Mouse (Mus musculus): ENCODE measurements around the gene Txlnb. TPM values are rescaled to one million over a fixed set of nuclear protein-coding genes. Genes with fewer than 3 reads are reported as not detected.
"Not testable (repeated sequence)": the region's sequence is repeated elsewhere in the genome, so short reads cannot be mapped to it uniquely, and the experiment has no call there.

Txlnb gene
- polyA plus RNA-seq, 1 experiment from 2014 or later = 1.7 TPM

DNA sequence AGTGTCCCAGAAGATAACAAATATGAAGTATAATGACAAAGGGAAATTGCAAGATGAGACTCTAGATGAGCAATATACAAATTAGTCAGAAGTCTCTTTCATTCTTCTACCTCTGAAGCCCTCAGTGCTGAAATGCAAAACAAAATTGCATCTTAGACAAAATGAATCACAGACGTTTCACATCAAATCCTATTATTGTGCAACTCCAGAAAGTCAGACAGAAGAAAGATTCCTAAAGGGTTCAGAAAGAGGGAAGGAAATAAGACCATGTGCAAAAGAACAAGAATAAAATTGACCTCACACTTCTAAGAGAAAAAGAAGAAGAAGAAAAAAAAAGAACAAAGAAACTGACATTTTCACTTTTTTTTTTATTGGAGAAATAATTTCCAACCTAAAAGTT is 8.1 kb upstream of the Txlnb start:
- no peak for ATAC-seq (ENCODE audit: low FRiP score, low read depth)
- Histone ChIP-seq H3K4me2 (no peak overlapping the region), H3K36me3 (no peaks in the 10 kb centered on the region), H3K9ac (no peak overlapping the region), H3K27ac (replicated peaks) (no peak overlapping the region), H3K4me3 (no peak overlapping the region), H3K9me3 (no peaks in the 10 kb centered on the region), H3K4me1 (replicated peaks) (no peaks in the 10 kb centered on the region), H3K27me3 (no peaks in the 10 kb centered on the region)
- WGBS = 77% methylated on average over 1 of the region's 1 CpGs

DNA sequence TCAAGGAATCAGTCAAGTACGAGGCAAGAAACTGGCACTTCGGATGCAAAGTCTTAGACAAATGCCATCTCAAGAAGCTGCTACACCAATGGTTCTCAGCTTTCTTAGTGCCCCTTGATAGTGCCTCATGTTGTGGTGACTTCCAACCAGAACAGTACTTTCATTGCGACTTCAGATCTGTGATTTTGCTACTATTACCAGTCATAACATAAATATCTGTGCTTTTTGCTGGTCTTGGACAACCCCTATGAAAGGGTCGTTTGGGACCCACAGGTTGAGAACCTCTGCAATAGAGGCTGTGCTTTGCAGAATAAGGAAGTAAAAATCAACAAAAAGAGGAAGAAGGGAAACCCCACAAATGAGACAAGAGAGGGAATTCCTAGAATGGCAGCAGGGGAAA is 7.7 kb upstream of the Txlnb start:
- H3K27me3 ChIP-seq = no peaks in the 10 kb centered on the region
- H3K27ac ChIP-seq (replicated peaks) = no peak overlapping the region
- no peak for ATAC-seq (ENCODE audit: low FRiP score, low read depth)
- no peak overlapping the region for H3K4me2 ChIP-seq
- H3K9me3 ChIP-seq = no peaks in the 10 kb centered on the region
- H3K4me1 ChIP-seq (replicated peaks) = no peaks in the 10 kb centered on the region
- no peak overlapping the region for H3K4me3 ChIP-seq
- no peaks in the 10 kb centered on the region for H3K36me3 ChIP-seq
- no peak overlapping the region for H3K9ac ChIP-seq
- WGBS = 89% methylated on average over 4 of the region's 4 CpGs

DNA sequence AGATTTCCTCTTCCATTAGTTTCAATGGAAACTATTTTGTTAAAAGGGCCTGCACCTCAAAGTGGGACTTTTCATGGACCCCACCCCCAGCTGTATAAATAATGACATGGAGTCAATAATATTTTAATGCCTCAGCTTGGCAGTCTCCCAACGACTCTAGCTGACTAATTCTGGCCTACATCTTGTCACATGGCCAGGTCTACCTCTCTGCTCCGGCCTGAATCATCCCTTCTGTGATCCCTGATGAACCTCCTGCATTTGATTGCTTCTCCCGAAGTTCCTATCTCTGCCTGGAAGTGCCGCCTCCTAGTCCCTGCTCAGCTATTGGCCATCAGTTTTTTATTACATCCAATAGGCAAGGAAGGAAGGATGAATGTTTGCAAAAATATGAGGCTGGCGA is 2.1 kb upstream of the Txlnb start:
- Histone ChIP-seq H3K9me3 (no peaks in the 10 kb centered on the region), H3K4me2 (no peak overlapping the region), H3K36me3 (no peaks in the 10 kb centered on the region), H3K4me3 (no peak overlapping the region), H3K4me1 (replicated peaks) (peaks cover 11% of the 10 kb centered on the region; the same call in 1 of the 2 replicates), H3K27ac (replicated peaks) (no peak overlapping the region), H3K27me3 (no peaks in the 10 kb centered on the region), H3K9ac (no peak overlapping the region)
- WGBS = 81% methylated on average over 5 of the region's 5 CpGs
- ATAC-seq (ENCODE audit: low FRiP score, low read depth) = no peak

DNA sequence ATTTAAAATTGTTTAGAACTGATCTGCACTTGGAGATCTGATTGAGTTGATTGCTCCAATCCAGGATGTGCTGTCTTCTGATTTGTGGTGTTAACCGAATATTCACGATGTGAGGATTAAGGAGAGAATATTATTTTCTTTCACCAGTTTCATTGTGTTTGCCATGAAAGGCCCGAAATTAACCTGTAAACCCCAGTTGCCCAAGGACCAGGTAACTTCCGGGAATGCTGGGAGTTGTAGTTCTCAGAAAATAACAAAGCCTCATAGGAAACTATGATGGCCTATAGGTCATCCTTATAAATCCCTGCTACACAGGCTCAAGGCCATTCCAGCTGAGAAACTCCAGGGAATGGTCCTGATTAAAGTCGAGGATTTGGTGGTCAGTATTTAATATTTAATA is 1.6 kb upstream of the Txlnb start:
- no peak overlapping the region for H3K4me3 ChIP-seq
- peaks cover 11% of the 10 kb centered on the region; the same call in 1 of the 2 replicates for H3K4me1 ChIP-seq (replicated peaks)
- no peak overlapping the region for H3K9ac ChIP-seq
- no peaks in the 10 kb centered on the region for H3K9me3 ChIP-seq
- no peaks in the 10 kb centered on the region for H3K36me3 ChIP-seq
- ATAC-seq (ENCODE audit: low FRiP score, low read depth) = no peak
- no peak overlapping the region for H3K27ac ChIP-seq (replicated peaks)
- 87% methylated on average over 5 of the region's 5 CpGs for whole genome bisulfite sequencing
- no peaks in the 10 kb centered on the region for H3K27me3 ChIP-seq
- no peak overlapping the region for H3K4me2 ChIP-seq

DNA sequence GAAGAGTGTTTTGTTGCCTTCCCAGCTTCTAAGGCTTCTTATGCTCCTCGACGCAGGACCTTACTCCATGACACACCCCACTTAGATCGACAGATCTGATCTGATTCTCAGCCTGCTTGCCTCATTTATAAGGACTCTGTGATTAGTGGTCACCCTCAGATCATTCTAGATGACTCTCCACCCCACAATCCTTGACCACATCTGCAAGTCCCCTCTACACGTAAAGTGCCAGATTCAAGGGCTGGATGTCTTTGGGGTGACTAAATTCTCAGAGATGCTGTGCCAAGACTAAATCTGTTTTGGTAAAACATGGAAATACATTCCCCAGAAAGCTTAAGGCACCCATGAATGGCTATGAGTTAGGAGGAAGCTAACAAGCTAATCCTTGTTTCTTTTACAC is 799 bp upstream of the Txlnb start:
- Histone ChIP-seq H3K4me1 (replicated peaks) (peaks cover 11% of the 10 kb centered on the region; the same call in 1 of the 2 replicates), H3K4me2 (no peak overlapping the region), H3K9me3 (no peaks in the 10 kb centered on the region), H3K9ac (no peak overlapping the region), H3K36me3 (no peaks in the 10 kb centered on the region), H3K27me3 (no peaks in the 10 kb centered on the region), H3K27ac (replicated peaks) (no peak overlapping the region), H3K4me3 (no peak overlapping the region)
- ATAC-seq (ENCODE audit: low FRiP score, low read depth) = no peak
- 80% methylated on average over 4 of the region's 4 CpGs for WGBS

DNA sequence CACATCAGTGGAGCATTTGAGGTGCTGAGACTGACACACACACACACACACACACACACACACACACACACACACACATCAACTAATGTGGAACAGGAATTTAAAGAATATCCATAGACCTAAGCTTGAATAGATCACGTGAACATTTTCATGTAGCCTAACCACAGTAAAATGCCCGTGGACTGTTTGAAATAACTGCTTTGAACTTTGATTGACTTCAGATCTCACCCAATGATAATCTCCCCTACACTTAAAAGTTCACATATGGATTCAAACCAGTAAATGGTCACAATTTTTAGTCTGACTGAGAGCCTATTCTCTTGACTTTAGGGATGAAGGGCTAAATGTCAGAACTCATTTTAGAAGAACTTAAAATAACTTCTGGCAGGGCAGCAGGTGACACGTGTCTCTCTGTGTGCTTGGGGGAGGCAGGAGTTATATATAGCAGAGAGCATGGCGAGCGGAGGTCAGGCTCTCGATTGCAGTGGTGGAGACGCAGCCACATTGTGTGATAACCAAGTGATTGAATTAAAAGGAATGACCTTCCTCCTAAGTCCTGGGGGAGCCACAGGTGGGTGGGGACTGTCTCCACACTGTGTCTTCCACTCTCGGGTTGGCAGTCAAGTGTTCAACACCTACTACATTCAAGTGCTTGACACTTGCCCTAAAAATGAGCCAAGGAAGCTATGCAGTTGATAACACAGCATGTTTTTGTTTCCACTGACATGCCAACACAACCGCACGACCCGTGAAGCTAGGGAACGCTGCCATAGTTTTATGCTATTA is 1.0 kb downstream of the Txlnb start:
- Histone ChIP-seq H3K27me3 (no peaks in the 10 kb centered on the region), H3K4me1 (replicated peaks) (peaks cover 11% of the 10 kb centered on the region; the same call in 1 of the 2 replicates), H3K9me3 (no peaks in the 10 kb centered on the region), H3K4me2 (peak overlapping the region; percentile 55; the same call in 1 of the 2 replicates), H3K9ac (no peak overlapping the region), H3K36me3 (no peaks in the 10 kb centered on the region), H3K4me3 (0 out of 2 replicates have a peak overlapping the region, but pooled peaks have one; percentile 30), H3K27ac (replicated peaks) (no peak overlapping the region)
- no peak for ATAC-seq (ENCODE audit: low FRiP score, low read depth)
- 50% methylated on average over 12 of the region's 12 CpGs for WGBS

DNA sequence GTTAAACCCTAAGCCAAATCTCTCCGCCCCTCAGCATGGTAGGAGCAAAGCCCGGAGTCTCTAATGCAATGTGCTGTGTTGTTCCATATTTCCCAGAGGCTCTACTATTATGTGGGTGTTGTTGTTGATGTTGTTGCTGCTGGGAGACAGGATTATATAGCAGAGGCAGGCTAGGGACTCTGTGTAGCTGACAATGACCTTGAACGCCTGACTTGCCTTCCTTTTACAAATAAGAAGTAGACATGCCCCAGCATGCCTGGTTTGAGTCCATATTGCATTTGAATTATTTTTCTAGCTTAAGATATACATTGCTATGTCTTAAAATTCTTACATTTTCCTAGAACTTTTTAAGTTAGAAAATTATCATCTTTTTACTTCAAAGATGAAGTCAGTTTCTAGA is 1.7 kb downstream of the Txlnb start:
- Histone ChIP-seq H3K4me3 (no peak overlapping the region), H3K27ac (replicated peaks) (no peak overlapping the region), H3K4me1 (replicated peaks) (peaks cover 11% of the 10 kb centered on the region; the same call in 1 of the 2 replicates), H3K27me3 (no peaks in the 10 kb centered on the region), H3K9me3 (no peaks in the 10 kb centered on the region), H3K9ac (no peak overlapping the region), H3K4me2 (no peak overlapping the region), H3K36me3 (no peaks in the 10 kb centered on the region)
- WGBS = 84% methylated on average over 3 of the region's 3 CpGs
- ATAC-seq (ENCODE audit: low FRiP score, low read depth) = no peak

DNA sequence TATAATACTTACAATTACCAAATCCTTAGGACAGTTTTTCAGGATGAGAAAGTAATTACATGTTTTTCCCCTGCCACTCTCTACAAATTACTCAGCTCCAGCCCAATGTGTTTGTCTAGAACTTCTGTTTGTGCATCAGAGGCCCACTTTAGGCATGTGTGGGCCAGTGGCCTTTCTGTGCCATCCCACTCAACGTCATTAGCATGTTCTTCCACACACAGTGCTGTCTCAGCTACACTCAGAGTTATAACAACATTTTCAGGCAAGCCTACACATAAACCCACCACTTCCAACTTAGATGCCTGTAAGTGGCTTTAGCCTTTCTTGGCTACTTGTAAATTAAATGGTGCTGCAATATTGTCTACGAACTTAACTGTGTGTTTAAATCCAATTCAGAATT is 5.8 kb downstream of the Txlnb start:
- 86% methylated on average over 2 of the region's 2 CpGs for WGBS
- ATAC-seq (ENCODE audit: low FRiP score, low read depth) = no peak
- H3K9me3 ChIP-seq = no peaks in the 10 kb centered on the region

DNA sequence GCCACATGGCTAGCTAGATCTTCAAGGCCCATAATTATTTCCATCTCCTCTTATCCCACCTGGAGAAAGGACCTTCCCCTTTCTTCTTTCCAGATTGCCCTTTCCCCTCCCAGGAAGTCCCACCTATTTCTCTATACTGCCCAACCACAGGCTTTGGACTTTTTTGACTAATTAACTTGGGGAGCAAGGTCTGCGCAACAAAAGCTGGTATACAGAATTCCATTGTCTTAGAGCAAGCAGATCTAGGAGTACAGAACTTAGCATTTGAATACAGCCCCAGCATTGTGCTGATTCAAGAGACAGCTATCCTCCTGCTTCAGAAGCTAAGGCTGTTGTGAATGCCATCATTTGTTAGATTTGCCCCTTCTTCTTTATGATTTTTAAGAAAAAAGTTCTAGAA is 12.5 kb downstream of the Txlnb start:
- Histone ChIP-seq H3K9ac (no peak overlapping the region), H3K27me3 (no peaks in the 10 kb centered on the region), H3K4me1 (replicated peaks) (no peaks in the 10 kb centered on the region), H3K36me3 (no peaks in the 10 kb centered on the region), H3K4me2 (no peak overlapping the region), H3K4me3 (no peak overlapping the region), H3K9me3 (no peaks in the 10 kb centered on the region), H3K27ac (replicated peaks) (no peak overlapping the region)
- 79% methylated on average over 1 of the region's 1 CpGs for WGBS
- no peak for ATAC-seq (ENCODE audit: low FRiP score, low read depth)

More for the DNA sequence above, 5.8 kb downstream of the Txlnb start:
- no peaks in the 10 kb centered on the region for H3K36me3 ChIP-seq
- H3K9ac ChIP-seq = no peak overlapping the region
- no peak overlapping the region for H3K4me2 ChIP-seq
- H3K27me3 ChIP-seq = no peaks in the 10 kb centered on the region
- no peak overlapping the region for H3K27ac ChIP-seq (replicated peaks)
- H3K4me1 ChIP-seq (replicated peaks) = no peaks in the 10 kb centered on the region
- H3K4me3 ChIP-seq = no peak overlapping the region

DNA sequence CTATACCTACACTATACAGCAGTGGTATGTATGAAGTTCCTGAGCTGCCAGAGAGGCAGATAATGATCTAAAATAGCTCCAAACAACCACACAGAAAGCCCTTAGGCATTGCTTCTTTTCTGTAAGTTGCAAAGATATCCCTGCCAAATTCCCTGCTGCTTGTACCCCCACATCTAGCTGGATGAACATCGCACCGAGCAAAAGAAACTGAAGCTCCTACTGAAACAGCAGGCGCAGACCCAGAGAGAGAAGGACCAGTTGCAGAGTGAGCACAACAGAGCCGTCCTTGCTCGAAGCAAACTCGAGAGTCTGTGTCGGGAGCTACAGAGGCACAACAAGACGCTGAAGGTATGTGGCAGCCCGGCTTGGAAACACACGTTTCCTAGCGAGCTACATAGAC is 19.0 kb downstream of the Txlnb start:
- Histone ChIP-seq H3K4me1 (replicated peaks) (no peaks in the 10 kb centered on the region), H3K4me2 (no peak overlapping the region), H3K36me3 (peaks cover 3% of the 10 kb centered on the region; the same call in 1 of the 2 replicates), H3K9me3 (0 out of 2 replicates have a peak, but pooled peaks cover 7% of the 10 kb centered on the region), H3K27me3 (no peaks in the 10 kb centered on the region), H3K9ac (no peak overlapping the region), H3K27ac (replicated peaks) (no peak overlapping the region), H3K4me3 (no peak overlapping the region)
- 85% methylated on average over 11 of the region's 11 CpGs for WGBS
- ATAC-seq (ENCODE audit: low FRiP score, low read depth) = no peak

DNA sequence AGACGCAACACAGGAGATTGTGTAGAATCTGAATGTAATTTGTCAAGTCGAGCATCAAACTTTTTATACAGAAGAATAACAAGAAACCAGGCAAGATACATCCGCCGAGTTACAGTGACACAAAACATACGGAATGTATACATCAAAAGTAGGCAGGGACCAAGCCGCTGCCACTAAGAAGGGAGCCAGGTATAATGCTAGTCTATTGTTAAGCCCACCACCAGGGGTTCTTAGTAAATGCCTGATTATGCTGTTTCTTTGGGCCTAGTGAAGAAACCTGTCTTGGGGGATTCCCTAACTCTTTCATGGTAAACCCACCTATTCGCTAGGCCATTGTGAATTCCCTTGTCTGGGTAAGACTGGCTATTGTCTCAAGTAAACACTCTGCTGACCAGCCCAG is 24.4 kb downstream of the Txlnb start:
- not testable (repeated sequence) for H3K9ac ChIP-seq; H3K4me3 ChIP-seq; H3K36me3 ChIP-seq; ATAC-seq (ENCODE audit: low FRiP score, low read depth); H3K4me1 ChIP-seq (replicated peaks); H3K27ac ChIP-seq (replicated peaks); H3K27me3 ChIP-seq; H3K9me3 ChIP-seq; H3K4me2 ChIP-seq
- 91% methylated on average over 7 of the region's 7 CpGs for WGBS

DNA sequence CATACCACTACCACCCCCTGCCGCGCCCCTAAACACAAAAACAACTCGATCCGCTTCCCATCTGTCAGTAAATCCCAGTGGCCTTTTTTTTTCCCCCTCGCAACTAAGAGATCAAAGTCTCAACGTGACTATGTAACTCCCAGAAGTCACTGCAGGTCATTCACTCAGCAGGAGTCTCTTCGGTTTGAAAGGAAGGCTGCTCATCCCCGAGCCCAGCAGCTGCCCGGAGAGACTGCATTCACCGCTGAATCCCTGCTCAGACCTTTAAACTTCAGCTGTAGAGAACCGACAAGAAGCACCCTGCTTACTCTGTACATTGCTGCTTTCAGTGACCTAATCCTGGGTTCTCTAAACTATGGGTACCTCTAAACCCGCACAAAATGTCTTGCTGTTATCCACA is 31.4 kb downstream of the Txlnb start:
- H3K27me3 ChIP-seq = no peaks in the 10 kb centered on the region
- 1% methylated on average over 12 of the region's 12 CpGs for WGBS
- no peaks in the 10 kb centered on the region for H3K9me3 ChIP-seq
- H3K9ac ChIP-seq = 0 out of 2 replicates have a peak overlapping the region, but pooled peaks have one; percentile 12
- 0 out of 2 replicates have a peak overlapping the region, but pooled peaks have one; percentile 19 for H3K27ac ChIP-seq (replicated peaks)
- H3K36me3 ChIP-seq = no peaks in the 10 kb centered on the region
- peak overlapping the region; percentile 54 for H3K4me2 ChIP-seq
- peak overlapping the region; percentile 21 for H3K4me3 ChIP-seq
- peaks cover 4% of the 10 kb centered on the region for H3K4me1 ChIP-seq (replicated peaks)
- 0 out of 2 replicates have a peak, but pooled peaks have one; percentile 48 for ATAC-seq (ENCODE audit: low FRiP score, low read depth)

All from hindbrain, embryonic 15.5 days (tissue).